Mouse (Mus musculus) regulatory T cell (primary cell): ENCODE results near the gene Sned1.

Experiments
- in situ Hi-C: fragments of 300-600 bp; cut with MboI, MseI; formaldehyde crosslinking; loops from one replicate; pipeline ENCODE4 v1.15.1; 2025; ENCODE audit warnings: high pct_unique_total_duplicates

The Sned1 gene

DNA sequence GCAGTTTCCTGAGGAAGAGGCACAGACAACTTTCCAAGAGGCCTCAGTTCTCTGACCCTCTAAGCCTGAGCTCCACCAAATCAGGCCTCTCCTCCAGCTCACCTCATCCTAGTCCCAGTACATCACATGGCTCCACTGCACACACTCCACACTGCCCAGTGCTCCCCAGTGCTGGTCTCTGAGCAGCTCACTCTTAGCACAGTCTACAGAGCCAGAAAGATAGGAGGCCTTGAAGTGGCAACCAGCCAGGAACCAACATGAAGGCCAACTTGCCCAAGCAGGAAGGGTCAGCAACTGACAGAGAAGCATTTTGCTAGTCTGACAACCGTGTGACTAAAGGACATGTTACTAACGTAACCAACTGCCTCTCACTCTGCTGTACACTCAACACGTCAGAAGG, 64.9 kb downstream of the Sned1 start:
- in situ Hi-C loops: no loop called here

DNA sequence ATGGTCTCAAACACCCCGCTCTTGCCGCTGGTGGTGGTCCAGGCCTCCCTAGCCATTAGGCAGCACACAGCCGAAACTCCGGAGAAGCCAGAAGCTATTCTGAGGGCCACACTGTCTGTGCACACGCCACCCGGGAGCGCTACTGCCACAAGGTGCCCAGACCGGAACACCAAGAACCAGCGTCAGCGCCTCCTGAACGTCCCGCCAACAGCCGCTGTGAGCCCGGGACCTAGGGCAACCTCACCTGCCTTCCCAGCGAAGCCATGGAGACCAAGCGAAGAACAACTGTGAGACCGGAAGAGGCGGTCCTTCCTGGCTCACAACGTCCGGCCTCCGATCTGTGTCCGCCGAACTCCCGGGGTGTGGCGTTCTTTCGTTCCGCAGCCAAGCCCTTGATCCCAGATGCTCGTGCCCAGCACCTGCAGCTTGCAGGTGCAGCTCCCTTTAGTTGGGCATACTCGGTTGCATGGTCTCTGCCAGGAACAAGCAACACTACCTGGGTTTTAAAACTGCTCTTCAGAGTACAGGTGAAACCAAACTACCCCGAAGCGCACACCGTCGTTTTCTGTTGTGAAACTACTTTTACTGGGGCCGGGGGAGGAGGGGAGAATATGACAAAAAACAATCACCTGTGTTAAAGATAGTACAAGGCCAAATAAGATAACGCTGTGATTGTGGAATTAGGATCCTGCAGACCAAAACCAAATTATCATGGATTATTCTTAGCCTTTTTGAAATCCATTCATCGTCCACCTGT, 70.1 kb downstream of the Sned1 start, which contains the start of gene Mterf4:
TSS of gene Mterf4 (minus strand) at position 335 of the 757 bp plus-strand sequence.
- in situ Hi-C loops: no loop called here

GRCm38 (mm10) chr1:93323973-93324372, 88.3 kb downstream of the Sned1 start:
- in situ Hi-C loops: no loop called here

- in situ Hi-C loops: no loop called here
These were observed 90.8 kb downstream of the Sned1 start for GRCm38 (mm10) chr1:93326446-93326845.

DNA sequence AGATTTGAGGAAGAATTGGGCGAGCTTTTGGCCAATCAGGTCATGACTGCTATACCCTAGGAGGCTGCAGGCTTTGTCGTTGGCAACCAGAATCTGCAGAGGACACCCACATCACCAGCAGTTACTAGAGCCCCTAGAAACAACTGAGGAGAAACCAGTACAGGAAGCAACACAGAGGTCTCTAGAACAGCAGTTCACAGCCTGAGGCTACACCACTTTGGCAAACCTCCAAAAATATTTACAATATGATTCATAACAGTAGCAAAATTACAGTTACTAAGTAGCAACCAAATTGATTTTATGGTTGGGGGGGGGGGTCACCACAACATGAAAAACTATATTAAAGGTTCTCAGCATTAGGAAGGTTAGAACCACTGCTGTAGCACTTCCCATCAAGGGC, 99.0 kb downstream of the Sned1 start:
- in situ Hi-C loops: no loop called here

GRCm38 (mm10) chr1:93342648-93343503, 107.2 kb downstream of the Sned1 start, which contains the start of the genes Ppp1r7 and Pask:
Gene Ppp1r7 (plus strand): TSS chr1:93342854.
Gene Pask (minus strand): TSS chr1:93343482.
- in situ Hi-C loops: no loop called here

DNA sequence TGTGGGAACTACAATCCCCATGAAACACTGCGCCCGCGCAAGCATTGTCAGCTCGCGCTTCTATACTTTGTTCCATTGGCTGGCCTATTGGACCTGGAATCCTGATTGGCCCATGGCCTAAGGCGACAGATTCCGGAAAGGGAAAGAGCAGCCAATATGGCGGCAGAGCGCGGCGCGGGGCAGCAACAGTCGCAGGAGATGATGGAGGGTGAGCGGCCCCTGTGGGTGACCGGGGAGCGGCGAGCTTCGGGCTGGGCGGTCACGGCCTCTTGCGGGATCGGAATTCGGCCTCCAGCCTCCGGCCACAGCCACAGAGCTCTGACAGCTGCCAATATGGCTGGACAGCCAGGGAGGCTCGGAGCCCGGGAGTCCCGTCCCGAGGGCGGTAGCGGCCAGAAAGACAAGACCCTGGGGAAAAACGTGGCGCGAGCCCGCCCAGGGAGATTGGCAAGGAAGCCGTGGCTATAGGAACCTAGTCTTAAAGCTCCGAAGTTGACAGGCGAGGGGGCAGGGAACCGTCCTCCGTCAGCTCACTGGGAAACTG, 107.9 kb downstream of the Sned1 start:
- in situ Hi-C loops: no loop called here

- in situ Hi-C loops: no loop called here
These were observed 111.5 kb downstream of the Sned1 start for GRCm38 (mm10) chr1:93347176-93347575.

- in situ Hi-C loops: no loop called here
These were observed 114.1 kb downstream of the Sned1 start for GRCm38 (mm10) chr1:93349701-93350100.
